Mouse (Mus musculus) cerebellum, adult 11 months (tissue): Measurements from ENCODE around the gene Kcnh6.
"Not testable (repeated sequence)": the region's sequence is repeated elsewhere in the genome, so short reads cannot be mapped to it uniquely, and the experiment has no call there.

Experiments used
- DNase-seq: peaks from one replicate; pipeline ENCODE4 v3.0.0; 2022

Kcnh6 gene

GRCm38 (mm10) chr11:106016440-106016839 lies 8.5 kb downstream of the Kcnh6 start:
- DNase-seq, result no peak

GRCm38 (mm10) chr11:106020051-106020763 lies 12.3 kb downstream of the Kcnh6 start:
- no peak for DNase-seq

- no peak for DNase-seq
Measured at GRCm38 (mm10) chr11:106025774-106026173, 17.9 kb downstream of the Kcnh6 start.

- peak; percentile 63 for DNase-seq
Measured at GRCm38 (mm10) chr11:106026465-106027151, 18.7 kb downstream of the Kcnh6 start.

GRCm38 (mm10) chr11:106027607-106028006 lies 19.7 kb downstream of the Kcnh6 start:
- DNase-seq, result no peak

- DNase-seq, result not testable (repeated sequence)
Measured at GRCm38 (mm10) chr11:106032074-106032473, 24.1 kb downstream of the Kcnh6 start.

GRCm38 (mm10) chr11:106033491-106033919 lies 25.6 kb downstream of the Kcnh6 start:
- DNase-seq, result no peak

GRCm38 (mm10) chr11:106034986-106035385 lies 27.1 kb downstream of the Kcnh6 start:
- DNase-seq, result no peak

GRCm38 (mm10) chr11:106036548-106037417 lies 28.9 kb downstream of the Kcnh6 start, which contains the start of gene Dcaf7:
Dcaf7 (plus strand) TSS chr11:106036872.
- DNase-seq, result peak; percentile 98

GRCm38 (mm10) chr11:106037418-106037751 lies 29.5 kb downstream of the Kcnh6 start:
- peak; percentile 47 for DNase-seq

GRCm38 (mm10) chr11:106044349-106044748 lies 36.4 kb downstream of the Kcnh6 start:
- DNase-seq, result no peak

GRCm38 (mm10) chr11:106045256-106045655 lies 37.3 kb downstream of the Kcnh6 start:
- no peak for DNase-seq

- no peak for DNase-seq
Measured at GRCm38 (mm10) chr11:106045780-106046179, 37.9 kb downstream of the Kcnh6 start.

GRCm38 (mm10) chr11:106046584-106046983 lies 38.7 kb downstream of the Kcnh6 start:
- no peak for DNase-seq

GRCm38 (mm10) chr11:106053921-106054320 lies 46.0 kb downstream of the Kcnh6 start:
- DNase-seq, result no peak

- no peak for DNase-seq
Measured at GRCm38 (mm10) chr11:106054600-106054999, 46.7 kb downstream of the Kcnh6 start.

GRCm38 (mm10) chr11:106055341-106055740 lies 47.4 kb downstream of the Kcnh6 start:
- DNase-seq, result no peak

GRCm38 (mm10) chr11:106056819-106057491 lies 49.0 kb downstream of the Kcnh6 start:
- no peak for DNase-seq

GRCm38 (mm10) chr11:106058020-106058419 lies 50.1 kb downstream of the Kcnh6 start:
- no peak for DNase-seq

GRCm38 (mm10) chr11:106060549-106060948 lies 52.6 kb downstream of the Kcnh6 start:
- DNase-seq, result no peak

- DNase-seq, result no peak
Measured at GRCm38 (mm10) chr11:106061311-106061710, 53.4 kb downstream of the Kcnh6 start.

GRCm38 (mm10) chr11:106063756-106064155 lies 55.8 kb downstream of the Kcnh6 start:
- DNase-seq, result no peak
